Mouse (Mus musculus) stomach, postnatal 0 days (tissue): ENCODE results near the gene Tgfb3.

Source experiments
- CTCF ChIP-seq: IDR thresholded peaks from 2 replicates; pipeline ENCODE4 v1.5.1; 2016; ENCODE audit warnings: antibody characterized with exemption, low read depth, mild to moderate bottlenecking, moderate library complexity
- EP300 ChIP-seq: optimal IDR thresholded peaks from 2 replicates; pipeline ENCODE3; 2016; ENCODE audit warnings: antibody characterized with exemption

GRCm38 (mm10) chr12:86017360-86017759 is 61.5 kb downstream of the Tgfb3 start:
- TF ChIP-seq CTCF (no peak), EP300 (no peak)
